In the genomic region with DNA sequence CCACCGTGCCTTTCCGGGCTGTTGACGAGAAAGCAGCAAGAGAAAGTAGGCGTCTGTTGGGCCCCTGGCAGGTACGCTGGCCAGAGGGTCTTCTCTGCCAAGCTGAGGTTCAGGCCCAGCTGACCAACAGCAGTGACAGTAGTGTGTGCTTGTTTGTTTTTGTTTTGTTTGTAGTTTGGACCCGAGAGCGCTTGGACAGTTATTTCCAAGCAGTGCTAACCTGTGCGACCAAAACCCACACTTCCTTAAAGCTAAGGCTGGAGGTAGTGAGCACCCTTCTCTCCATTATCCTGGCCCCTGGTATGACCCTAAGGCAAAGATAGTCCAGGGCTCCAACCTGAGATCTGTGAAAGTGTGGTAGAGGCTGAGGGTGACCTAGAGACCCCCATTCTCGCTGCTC, we compare ENCODE assay signal across 9 mouse cellular contexts. TPM values are rescaled to one million over a fixed set of nuclear protein-coding genes. Genes with fewer than 3 reads are reported as not detected.
A peak's percentile ranks its signal among the peaks of the same experiment; 100 is the strongest.
DNase-seq lines count a peak whose midpoint lies in the region; ATAC-seq and TF ChIP-seq lines count a peak whose summit lies in the region.
"Had no signal": no experiment of that assay in that cellular context is flagged by ENCODE, and none has a peak within 500 bp of the region (broad histone marks: within the 10 kb centered on the region; RNA-seq: fewer than 3 reads in every experiment).

No protein-coding gene starts in this region.

- no peak for ATAC-seq in lung, embryonic 16.5 days (ENCODE audit: low read depth)
- ATAC-seq in forebrain, embryonic 16.5 days, result no peak
- no peak for ATAC-seq in limb, embryonic 14.5 days (ENCODE audit: low FRiP score, low read depth)
- ATAC-seq in stomach, embryonic 15.5 days (ENCODE audit: insufficient read depth, low FRiP score, low read depth), result no peak
- no peak for ATAC-seq in monocyte, adult 5-6 weeks (replicated peaks; ENCODE audit: insufficient number of reproducible peaks, low FRiP score, low TSS enrichment, poor library complexity, severe bottlenecking)

- no peaks in the 10 kb centered on the region for H3K9me3 ChIP-seq in lung, embryonic 16.5 days (ENCODE audit: control insufficient read depth, low read length)
- H3K9me3 ChIP-seq in forebrain, embryonic 16.5 days (ENCODE audit: control insufficient read depth, low read length), result no peaks in the 10 kb centered on the region
- no peaks in the 10 kb centered on the region for H3K9me3 ChIP-seq in limb, embryonic 14.5 days (ENCODE audit: control insufficient read depth, low read length)
- H3K9me3 ChIP-seq in stomach, embryonic 15.5 days, result no peaks in the 10 kb centered on the region

- no peaks in the 10 kb centered on the region for H3K36me3 ChIP-seq in lung, embryonic 16.5 days (ENCODE audit: control insufficient read depth, insufficient read depth, low read length)
- no peaks in the 10 kb centered on the region for H3K36me3 ChIP-seq in forebrain, embryonic 16.5 days (ENCODE audit: control insufficient read depth, insufficient read depth)
- H3K36me3 ChIP-seq in limb, embryonic 14.5 days (ENCODE audit: control insufficient read depth, insufficient read depth, low read length), result no peaks in the 10 kb centered on the region
- H3K36me3 ChIP-seq in stomach, embryonic 15.5 days, result no peaks in the 10 kb centered on the region

- 40% methylated on average over 9 of the region's 9 CpGs for WGBS in lung, embryonic 16.5 days
- 22% methylated on average over 9 of the region's 9 CpGs for WGBS in forebrain, embryonic 16.5 days
- 42% methylated on average over 8 of the region's 9 CpGs for WGBS in limb, embryonic 14.5 days
- 45% methylated on average over 9 of the region's 9 CpGs for WGBS in stomach, embryonic 15.5 days

- H3K4me3 ChIP-seq in lung, embryonic 16.5 days (ENCODE audit: low read length), result peak overlapping the region; percentile 46
- peak overlapping the region; percentile 36 for H3K4me3 ChIP-seq in forebrain, embryonic 16.5 days (replicated peaks; ENCODE audit: low read length)
- peak overlapping the region; percentile 44 for H3K4me3 ChIP-seq in limb, embryonic 14.5 days (replicated peaks; ENCODE audit: low read length)
- peak overlapping the region; percentile 40 for H3K4me3 ChIP-seq in stomach, embryonic 15.5 days (replicated peaks)

- H3K9ac ChIP-seq in lung, embryonic 16.5 days (ENCODE audit: low read length), result no peak overlapping the region
- peak overlapping the region; percentile 85 for H3K9ac ChIP-seq in forebrain, embryonic 16.5 days (replicated peaks; ENCODE audit: low read depth, low read length)
- H3K9ac ChIP-seq in limb, embryonic 14.5 days (ENCODE audit: low read depth, low read length, severe bottlenecking), result peak overlapping the region; percentile 51; the same call in 1 of the 2 replicates
- H3K9ac ChIP-seq in stomach, embryonic 15.5 days, result no peak overlapping the region
- H3K9ac ChIP-seq: liver, embryonic 14.5 days had no signal

- H3K27ac ChIP-seq in lung, embryonic 16.5 days (ENCODE audit: low read length), result no peak overlapping the region
- H3K27ac ChIP-seq in forebrain, embryonic 16.5 days (ENCODE audit: low read length), result peak overlapping the region; percentile 93
- no peak overlapping the region for H3K27ac ChIP-seq in limb, embryonic 14.5 days (replicated peaks; ENCODE audit: low read depth, low read length)
- H3K27ac ChIP-seq in stomach, embryonic 15.5 days, result no peak overlapping the region
- H3K27ac ChIP-seq: liver, embryonic 14.5 days had no signal

- no peak for TF ChIP-seq POLR2A in limb, embryonic 14.5 days (IDR thresholded peaks at IDR 0.05; ENCODE audit: borderline replicate concordance, extremely low read depth, insufficient read depth, insufficient read length)

- H3K4me2 ChIP-seq in lung, embryonic 16.5 days (ENCODE audit: low read depth, low read length), result peak overlapping the region; percentile 74; the same call in 1 of the 2 replicates
- peak overlapping the region; percentile 72 for H3K4me2 ChIP-seq in forebrain, embryonic 16.5 days (ENCODE audit: low read length)
- H3K4me2 ChIP-seq in limb, embryonic 14.5 days (replicated peaks; ENCODE audit: low read depth, low read length, severe bottlenecking), result peak overlapping the region; percentile 64
- peak overlapping the region; percentile 75 for H3K4me2 ChIP-seq in stomach, embryonic 15.5 days

- H3K4me1 ChIP-seq in lung, embryonic 16.5 days (replicated peaks; ENCODE audit: control insufficient read depth, insufficient read depth, low read length), result peaks cover 10% of the 10 kb centered on the region
- H3K4me1 ChIP-seq in forebrain, embryonic 16.5 days (replicated peaks; ENCODE audit: control insufficient read depth, insufficient read depth, low read length), result peaks cover 96% of the 10 kb centered on the region
- peaks cover 7% of the 10 kb centered on the region; the same call in 1 of the 2 replicates for H3K4me1 ChIP-seq in limb, embryonic 14.5 days (ENCODE audit: control insufficient read depth, insufficient read depth, low read length)
- H3K4me1 ChIP-seq in stomach, embryonic 15.5 days, result peaks cover 13% of the 10 kb centered on the region

- H3K27me3 ChIP-seq in lung, embryonic 16.5 days (ENCODE audit: control insufficient read depth, insufficient read depth, low read depth, low read length), result peaks cover 78% of the 10 kb centered on the region
- no peaks in the 10 kb centered on the region for H3K27me3 ChIP-seq in forebrain, embryonic 16.5 days (replicated peaks; ENCODE audit: control insufficient read depth, insufficient read depth, low read length)
- peaks cover 74% of the 10 kb centered on the region for H3K27me3 ChIP-seq in limb, embryonic 14.5 days (ENCODE audit: control insufficient read depth, insufficient read depth, low read length)
- peaks cover 82% of the 10 kb centered on the region for H3K27me3 ChIP-seq in stomach, embryonic 15.5 days (replicated peaks)

- no peak for DNase-seq in lung, postnatal 25 days (ENCODE audit: low spot score)
- no peak for DNase-seq in limb, embryonic 14.5 days (ENCODE audit: low spot score)
- no peak for DNase-seq in embryo, embryonic 9.5 days (ENCODE audit: extremely low spot score)
- DNase-seq: heart, adult 18-20 months had no signal

RNA-seq across cellular contexts. Expression of gene Polg, which starts 49.7 kb away (rescaled TPM):
- 41.7 and 46.2 TPM in 2 replicates for polyA plus RNA-seq in lung, embryonic 16.5 days (2015; fragmentation: Nextera tagmentation; extraction: Ambion mirVana)
- polyA plus RNA-seq in forebrain, embryonic 16.5 days (2015; fragmentation: Nextera tagmentation; extraction: Ambion mirVana), result 29.5 and 34.6 TPM in 2 replicates
- 59.8 and 71.9 TPM in 2 replicates for polyA plus RNA-seq in limb, embryonic 14.5 days (2012; rRNA removed)
- 37.6 and 42.8 TPM in 2 replicates for polyA plus RNA-seq in limb, embryonic 14.5 days (2014; fragmentation: Nextera tagmentation; extraction: Ambion mirVana)
- polyA plus RNA-seq in stomach, embryonic 15.5 days (2015; fragmentation: Nextera tagmentation; extraction: Ambion mirVana), result 32.9 and 36.4 TPM in 2 replicates
- 70.5 to 97.7 TPM (median 92.7 TPM) in 3 replicates for total RNA-seq in monocyte, adult 5-6 weeks (2017)

Comparison
In these comparisons a context has a peak if more than half of its experiments do, and no peak if none do; other contexts are left out.
1. H3K9ac ChIP-seq: peak in forebrain, embryonic 16.5 days (single experiment) and limb, embryonic 14.5 days (single experiment); none in lung, embryonic 16.5 days (single experiment) and stomach, embryonic 15.5 days (single experiment).
2. Peak in every context shown above with its lines, with median percentiles within 50 percentile points of each other: H3K4me2 ChIP-seq and H3K4me3 ChIP-seq.